ENCODE assay signal across 8 mouse cellular contexts in genomic region chr11:22982846-22983245, GRCm38 (mm10). TPM values are rescaled to one million over a fixed set of nuclear protein-coding genes. Genes with fewer than 3 reads are reported as not detected.
A peak's percentile ranks its signal among the peaks of the same experiment; 100 is the strongest.
DNase-seq lines count a peak whose midpoint lies in the region; ATAC-seq and TF ChIP-seq lines count a peak whose summit lies in the region.

No protein-coding gene starts in this region.

- DNase-seq in heart, adult 2 months: no peak
- DNase-seq in heart, adult 11 months: no peak
- DNase-seq in lung, postnatal 25 days (ENCODE audit: low spot score): no peak
- no peak for DNase-seq in limb, embryonic 10.5 days (ENCODE audit: low spot score)
- DNase-seq in gastrocnemius, postnatal 36 days: no peak
- no peak for DNase-seq in testis, postnatal 10 days (ENCODE audit: low spot score)

- H3K27me3 ChIP-seq in heart, adult 2 months (ENCODE audit: control insufficient read depth, insufficient read depth, low read length): no peaks in the 10 kb centered on the region
- H3K27me3 ChIP-seq in lung, embryonic 16.5 days (ENCODE audit: control insufficient read depth, insufficient read depth, low read depth, low read length): no peaks in the 10 kb centered on the region
- no peaks in the 10 kb centered on the region for H3K27me3 ChIP-seq in limb, embryonic 10.5 days (ENCODE audit: low read depth, poor library complexity, severe bottlenecking)
- no peaks in the 10 kb centered on the region for H3K27me3 ChIP-seq in neural tube, embryonic 14.5 days (ENCODE audit: control insufficient read depth, insufficient read depth, low read length)

- peak overlapping the region; percentile 84 for H3K4me2 ChIP-seq in lung, embryonic 16.5 days (ENCODE audit: low read depth, low read length)
- peak overlapping the region; percentile 71; the same call in 1 of the 2 replicates for H3K4me2 ChIP-seq in neural tube, embryonic 14.5 days (ENCODE audit: low read depth, low read length)

- TF ChIP-seq EP300 in heart, adult 2 months (IDR thresholded peaks at IDR 0.05; ENCODE audit: insufficient read depth, low read depth, low read length): no peak

- whole genome bisulfite sequencing in heart, adult 2 months: 75% methylated on average over 6 of the region's 6 CpGs
- 69% methylated on average over 6 of the region's 6 CpGs for WGBS in lung, embryonic 16.5 days
- 78% methylated on average over 6 of the region's 6 CpGs for WGBS in limb, embryonic 10.5 days
- WGBS in neural tube, embryonic 14.5 days: 78% methylated on average over 6 of the region's 6 CpGs

- TF ChIP-seq POLR2A in heart, adult 2 months (IDR thresholded peaks at IDR 0.05; ENCODE audit: insufficient read depth, low read depth, low read length): no peak

- no peaks in the 10 kb centered on the region for H3K9me3 ChIP-seq in lung, embryonic 16.5 days (ENCODE audit: control insufficient read depth, low read length)
- no peaks in the 10 kb centered on the region for H3K9me3 ChIP-seq in limb, embryonic 10.5 days (replicated peaks)
- H3K9me3 ChIP-seq in neural tube, embryonic 14.5 days (ENCODE audit: control insufficient read depth, low read length): no peaks in the 10 kb centered on the region

- no peak overlapping the region for H3K9ac ChIP-seq in heart, adult 2 months (ENCODE audit: low read depth, low read length)
- H3K9ac ChIP-seq in lung, embryonic 16.5 days (ENCODE audit: low read length): no peak overlapping the region
- no peak overlapping the region for H3K9ac ChIP-seq in neural tube, embryonic 14.5 days (replicated peaks; ENCODE audit: low read depth, low read length)

- peaks cover 6% of the 10 kb centered on the region for H3K4me1 ChIP-seq in heart, adult 2 months (ENCODE audit: control insufficient read depth, insufficient read depth, low read length)
- peaks cover 7% of the 10 kb centered on the region for H3K4me1 ChIP-seq in lung, embryonic 16.5 days (replicated peaks; ENCODE audit: control insufficient read depth, insufficient read depth, low read length)
- peaks cover 8% of the 10 kb centered on the region for H3K4me1 ChIP-seq in limb, embryonic 10.5 days
- peaks cover 10% of the 10 kb centered on the region for H3K4me1 ChIP-seq in neural tube, embryonic 14.5 days (ENCODE audit: control insufficient read depth, insufficient read depth, low read length)

- peak overlapping the region; percentile 91; the same call in 1 of the 2 replicates for H3K27ac ChIP-seq in heart, adult 2 months
- no peak overlapping the region for H3K27ac ChIP-seq in lung, embryonic 16.5 days (ENCODE audit: low read length)
- H3K27ac ChIP-seq in limb, embryonic 10.5 days: no peak overlapping the region
- H3K27ac ChIP-seq in neural tube, embryonic 14.5 days (ENCODE audit: low read depth, low read length): no peak overlapping the region

- H3K36me3 ChIP-seq in heart, adult 2 months (ENCODE audit: control insufficient read depth, insufficient read depth, low read length): no peaks in the 10 kb centered on the region; the same call in none of the 2 replicates
- H3K36me3 ChIP-seq in lung, embryonic 16.5 days (ENCODE audit: control insufficient read depth, insufficient read depth, low read length): peaks cover 2% of the 10 kb centered on the region; the same call in 1 of the 2 replicates
- peaks cover 14% of the 10 kb centered on the region for H3K36me3 ChIP-seq in limb, embryonic 10.5 days
- peaks cover 5% of the 10 kb centered on the region; the same call in 1 of the 2 replicates for H3K36me3 ChIP-seq in neural tube, embryonic 14.5 days (ENCODE audit: control insufficient read depth, insufficient read depth, low read length)

- ATAC-seq in lung, embryonic 16.5 days (ENCODE audit: low read depth): no peak
- no peak for ATAC-seq in neural tube, embryonic 14.5 days (ENCODE audit: low read depth)

- 0 out of 2 replicates have a peak, but pooled peaks cover 2% of the 10 kb centered on the region for H3K79me2 ChIP-seq in heart, adult 2 months (replicated peaks; ENCODE audit: control insufficient read depth, insufficient read depth, low read length)

- H3K4me3 ChIP-seq in heart, adult 2 months: peak overlapping the region; percentile 91; the same call in 1 of the 2 replicates
- H3K4me3 ChIP-seq in lung, embryonic 16.5 days (ENCODE audit: low read length): no peak overlapping the region
- H3K4me3 ChIP-seq in limb, embryonic 10.5 days: peak overlapping the region; percentile 75; the same call in 1 of the 2 replicates
- H3K4me3 ChIP-seq in neural tube, embryonic 14.5 days (ENCODE audit: low read depth, low read length): peak overlapping the region; percentile 64

- intact Hi-C loops in heart, adult 2 months (cut with DNase I): loop anchor here (10.0 kb wide), 2 partner anchors 512 to 582 kb away; partner anchors contain the start of gene Ahsa2
- intact Hi-C loops in gastrocnemius, postnatal 36 days (cut with DNase I): no loop called here

- no peak for TF ChIP-seq CTCF in heart, adult 2 months (IDR thresholded peaks at IDR 0.05)

RNA-seq across cellular contexts. Expression of gene Commd1, which starts 0.7 kb away (rescaled TPM):
- total RNA-seq in heart, adult 2 months (2021): 100 to 1,000 TPM; 138 to 158 TPM
- 26.7 and 40.1 TPM in 2 replicates for polyA plus RNA-seq in heart, adult 2 months (2012; rRNA removed)
- 372 and 381 TPM in 2 replicates for polyA plus RNA-seq in lung, embryonic 16.5 days (2015; fragmentation: Nextera tagmentation; extraction: Ambion mirVana)
- 376 and 399 TPM in 2 replicates for polyA plus RNA-seq in limb, embryonic 10.5 days (2016; fragmentation: Nextera tagmentation; extraction: Ambion mirVana)
- 230 and 258 TPM in 2 replicates for polyA plus RNA-seq in neural tube, embryonic 14.5 days (2014; fragmentation: Nextera tagmentation; extraction: Ambion mirVana)
- 100 to 1,000 TPM in 1 of 2 experiments, 10 to 100 TPM in 1; 97.4 to 102 TPM for total RNA-seq in gastrocnemius, postnatal 36 days (2021)

RNA-seq across cellular contexts. Expression of gene Gm28048, which starts 1.0 kb away (rescaled TPM):
- 1 to 10 TPM; 5.2 to 7.0 TPM for total RNA-seq in heart, adult 2 months (2021)
- 2.1 and 8.3 TPM in 2 replicates for polyA plus RNA-seq in heart, adult 2 months (2012; rRNA removed)
- 13.9 and 18.3 TPM in 2 replicates for polyA plus RNA-seq in lung, embryonic 16.5 days (2015; fragmentation: Nextera tagmentation; extraction: Ambion mirVana)
- polyA plus RNA-seq in limb, embryonic 10.5 days (2016; fragmentation: Nextera tagmentation; extraction: Ambion mirVana): 4.1 and 5.2 TPM in 2 replicates
- polyA plus RNA-seq in neural tube, embryonic 14.5 days (2014; fragmentation: Nextera tagmentation; extraction: Ambion mirVana): 1.7 and 5.9 TPM in 2 replicates
- 1 to 10 TPM in 1 of 2 experiments, not detected in 1; 1.5 TPM for total RNA-seq in gastrocnemius, postnatal 36 days (2021)

RNA-seq across cellular contexts. Expression of gene Cct4, which starts 7.5 kb away (rescaled TPM):
- total RNA-seq in heart, adult 2 months (2021): 100 to 1,000 TPM; 114 to 129 TPM
- polyA plus RNA-seq in heart, adult 2 months (2012; rRNA removed): 54.2 and 72.3 TPM in 2 replicates
- polyA plus RNA-seq in lung, embryonic 16.5 days (2015; fragmentation: Nextera tagmentation; extraction: Ambion mirVana): 237 and 240 TPM in 2 replicates
- 402 and 453 TPM in 2 replicates for polyA plus RNA-seq in limb, embryonic 10.5 days (2016; fragmentation: Nextera tagmentation; extraction: Ambion mirVana)
- 291 and 314 TPM in 2 replicates for polyA plus RNA-seq in neural tube, embryonic 14.5 days (2014; fragmentation: Nextera tagmentation; extraction: Ambion mirVana)
- total RNA-seq in gastrocnemius, postnatal 36 days (2021): 10 to 100 TPM; 88.5 to 98.1 TPM

RNA-seq across cellular contexts. Expression of gene Zrsr1, which starts 11.0 kb away (rescaled TPM):
- 10 to 100 TPM; 15.1 to 22.0 TPM for total RNA-seq in heart, adult 2 months (2021)
- 4.6 and 7.2 TPM in 2 replicates for polyA plus RNA-seq in heart, adult 2 months (2012; rRNA removed)
- 3.2 and 4.0 TPM in 2 replicates for polyA plus RNA-seq in lung, embryonic 16.5 days (2015; fragmentation: Nextera tagmentation; extraction: Ambion mirVana)
- polyA plus RNA-seq in limb, embryonic 10.5 days (2016; fragmentation: Nextera tagmentation; extraction: Ambion mirVana): 2.2 and 2.4 TPM in 2 replicates
- 9.1 and 9.8 TPM in 2 replicates for polyA plus RNA-seq in neural tube, embryonic 14.5 days (2014; fragmentation: Nextera tagmentation; extraction: Ambion mirVana)
- 10 to 100 TPM; 11.2 to 17.6 TPM for total RNA-seq in gastrocnemius, postnatal 36 days (2021)

RNA-seq across cellular contexts. Expression of gene Fam161a, which starts 24.5 kb away (rescaled TPM):
- 1 to 10 TPM; 1.9 to 2.3 TPM for total RNA-seq in heart, adult 2 months (2021)
- 1.2 and 1.3 TPM in 2 replicates for polyA plus RNA-seq in heart, adult 2 months (2012; rRNA removed)
- polyA plus RNA-seq in lung, embryonic 16.5 days (2015; fragmentation: Nextera tagmentation; extraction: Ambion mirVana): 10.8 and 12.0 TPM in 2 replicates
- polyA plus RNA-seq in limb, embryonic 10.5 days (2016; fragmentation: Nextera tagmentation; extraction: Ambion mirVana): 0.78 and 1.6 TPM in 2 replicates
- polyA plus RNA-seq in neural tube, embryonic 14.5 days (2014; fragmentation: Nextera tagmentation; extraction: Ambion mirVana): 4.1 and 4.2 TPM in 2 replicates
- total RNA-seq in gastrocnemius, postnatal 36 days (2021): 1 to 10 TPM; 1.8 to 2.8 TPM
